Mouse (Mus musculus) neural tube, embryonic 12.5 days (tissue): ENCODE measurements at regions not wholly inside any gene's neighbourhood (a gene's known extent, or its start where the extent isn't known, plus 50 kb on each side); places are given as distances from the start of the nearest gene placed in this dataset.

Experiments
- ATAC-seq: fragments of 200-750 bp; cut with Nextera tagmentation; 2 replicates; pipeline ENCODE4 v1.8.0; 2017; ENCODE audit warnings: low read depth, mild to moderate bottlenecking, moderate TSS enrichment, moderate library complexity; ENCODE audit not compliant: low FRiP score
- H3K27ac ChIP-seq: fragments of 300-500 bp; sonication (generic); 2 replicates; pipeline ENCODE4 v1.5.1; 2016
- H3K27me3 ChIP-seq: fragments of 300-500 bp; sonication (generic); replicated peaks from 2 replicates; pipeline ENCODE4 v1.6.1; 2016; ENCODE audit warnings: mild to moderate bottlenecking
- H3K36me3 ChIP-seq: fragments of 300-500 bp; sonication (generic); 2 replicates; pipeline ENCODE4 v1.6.1; 2016; ENCODE audit warnings: mild to moderate bottlenecking
- H3K4me1 ChIP-seq: fragments of 300-500 bp; sonication (generic); 2 replicates; pipeline ENCODE4 v1.6.1; 2016
- H3K4me2 ChIP-seq: fragments of 300-500 bp; sonication (generic); replicated peaks from 2 replicates; pipeline ENCODE4 v1.6.1; 2016; ENCODE audit warnings: mild to moderate bottlenecking
- H3K4me3 ChIP-seq: fragments of 300-500 bp; sonication (generic); 2 replicates; pipeline ENCODE4 v1.5.1; 2016
- H3K9ac ChIP-seq: fragments of 300-500 bp; sonication (generic); 2 replicates; pipeline ENCODE4 v1.6.1; 2016; ENCODE audit warnings: mild to moderate bottlenecking
- H3K9me3 ChIP-seq: fragments of 300-500 bp; sonication (generic); 2 replicates; pipeline ENCODE4 v1.6.1; 2016; ENCODE audit warnings: mild to moderate bottlenecking
- WGBS: fragments of 180-500 bp; shearing (Covaris S2); methylation state at CpG from one replicate; pipeline ENCODE4 v1.1.7; 2016; 5-methylcytosine and 5-hydroxymethylcytosine counted together

DNA sequence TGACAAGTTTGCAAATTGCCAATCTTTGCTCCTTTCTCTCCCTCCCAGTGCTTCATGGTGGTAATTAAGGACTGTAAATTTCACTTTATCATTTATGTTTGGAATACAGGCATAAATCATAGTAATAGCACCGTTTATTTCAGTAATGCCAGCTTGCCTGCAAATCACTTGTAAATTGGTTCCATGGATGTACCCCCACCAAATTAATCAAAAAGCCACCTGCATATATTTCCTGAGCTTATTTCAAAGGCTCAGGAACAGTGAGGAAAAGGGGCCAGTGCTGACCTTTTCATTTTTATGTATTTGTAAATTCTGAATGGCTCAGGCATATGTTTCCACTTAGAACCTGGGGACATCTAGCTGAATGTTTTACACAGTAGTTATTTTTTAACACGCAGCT lies 115.0 kb downstream of the D3Ertd751e start:
- H3K9ac ChIP-seq = no peak overlapping the region
- WGBS = 73% methylated on average over 2 of the region's 2 CpGs
- H3K4me3 ChIP-seq = no peak overlapping the region
- H3K4me2 ChIP-seq = no peak overlapping the region
- H3K27me3 ChIP-seq = no peaks in the 10 kb centered on the region
- H3K4me1 ChIP-seq = no peaks in the 10 kb centered on the region
- no peaks in the 10 kb centered on the region for H3K36me3 ChIP-seq
- peak; percentile 29; the same call in 1 of the 2 replicates for ATAC-seq
- H3K9me3 ChIP-seq = 0 out of 2 replicates have a peak, but pooled peaks cover 3% of the 10 kb centered on the region
- H3K27ac ChIP-seq = no peak overlapping the region

DNA sequence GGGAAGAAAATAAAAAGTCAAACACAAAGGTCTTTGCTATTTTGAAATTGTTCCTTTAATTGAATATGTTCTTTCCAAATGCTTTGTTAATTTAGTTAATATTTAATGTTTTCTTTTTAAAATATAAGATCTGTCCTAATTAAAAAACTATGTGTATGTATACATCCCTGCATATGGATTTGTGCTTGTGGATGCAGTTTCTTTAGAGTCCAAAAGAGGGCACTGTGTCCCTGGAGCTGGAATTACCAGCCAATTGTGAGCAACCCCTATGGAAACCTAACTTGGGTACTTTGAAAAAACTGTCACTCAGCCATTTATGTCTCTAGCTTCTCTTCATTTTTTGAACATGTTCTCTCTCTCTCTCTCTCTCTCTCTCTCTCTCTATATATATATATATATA lies 120.3 kb downstream of the D3Ertd751e start:
- no peak overlapping the region for H3K9ac ChIP-seq
- no peak for ATAC-seq
- no peak overlapping the region for H3K4me2 ChIP-seq
- no peak overlapping the region for H3K4me3 ChIP-seq
- 0 out of 2 replicates have a peak, but pooled peaks cover 3% of the 10 kb centered on the region for H3K9me3 ChIP-seq
- no peak overlapping the region for H3K27ac ChIP-seq
- no peaks in the 10 kb centered on the region for H3K27me3 ChIP-seq
- H3K36me3 ChIP-seq = no peaks in the 10 kb centered on the region
- H3K4me1 ChIP-seq = no peaks in the 10 kb centered on the region

DNA sequence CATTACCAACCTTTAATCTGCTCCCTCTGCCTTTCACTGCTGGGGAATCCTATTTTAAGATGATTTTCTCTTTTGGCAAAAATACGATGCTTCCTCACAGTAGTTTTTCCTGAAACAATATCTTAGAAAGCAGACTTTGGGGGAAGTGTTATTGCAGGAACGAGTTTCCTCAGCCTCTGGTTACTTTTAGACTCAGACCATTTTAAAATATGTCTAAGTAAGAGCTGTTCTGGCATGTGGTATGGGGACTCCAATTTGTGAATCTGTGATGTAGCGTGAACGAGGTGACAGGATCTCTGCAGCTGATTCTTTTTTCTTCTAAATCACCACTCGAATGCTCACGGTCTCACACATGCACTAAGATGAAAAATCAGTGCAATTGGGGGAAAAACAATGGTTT lies 166.5 kb downstream of the D3Ertd751e start:
- Histone ChIP-seq H3K27ac (no peak overlapping the region), H3K4me3 (no peak overlapping the region), H3K9me3 (no peaks in the 10 kb centered on the region), H3K4me2 (no peak overlapping the region), H3K4me1 (no peaks in the 10 kb centered on the region), H3K9ac (no peak overlapping the region), H3K36me3 (no peaks in the 10 kb centered on the region), H3K27me3 (no peaks in the 10 kb centered on the region)
- 83% methylated on average over 6 of the region's 6 CpGs for WGBS
- no peak for ATAC-seq

DNA sequence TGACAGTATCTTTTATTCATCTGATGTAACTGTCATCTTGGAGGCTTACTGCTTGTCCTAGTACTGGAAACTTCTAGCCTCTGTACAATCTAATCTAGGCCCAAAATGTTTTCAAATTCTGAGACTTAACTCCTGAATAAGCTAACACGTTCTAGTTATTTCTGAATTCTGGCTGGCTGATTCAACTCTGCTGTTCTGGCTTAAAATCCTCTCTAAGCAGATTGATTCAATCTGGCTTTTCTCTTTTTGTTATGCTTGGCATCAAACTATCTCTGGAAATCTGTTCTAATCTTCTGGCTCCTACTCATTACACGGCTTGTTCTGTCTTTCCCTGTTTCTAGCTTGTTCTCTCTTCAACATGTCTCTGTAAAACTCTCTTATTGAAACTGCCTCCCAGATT lies 170.8 kb downstream of the D3Ertd751e start:
- Histone ChIP-seq H3K4me1 (no peaks in the 10 kb centered on the region), H3K4me2 (no peak overlapping the region), H3K27ac (no peak overlapping the region), H3K9ac (no peak overlapping the region), H3K27me3 (no peaks in the 10 kb centered on the region), H3K36me3 (no peaks in the 10 kb centered on the region), H3K4me3 (no peak overlapping the region), H3K9me3 (no peaks in the 10 kb centered on the region)
- no peak for ATAC-seq
- 90% methylated on average over 2 of the region's 2 CpGs for WGBS

DNA sequence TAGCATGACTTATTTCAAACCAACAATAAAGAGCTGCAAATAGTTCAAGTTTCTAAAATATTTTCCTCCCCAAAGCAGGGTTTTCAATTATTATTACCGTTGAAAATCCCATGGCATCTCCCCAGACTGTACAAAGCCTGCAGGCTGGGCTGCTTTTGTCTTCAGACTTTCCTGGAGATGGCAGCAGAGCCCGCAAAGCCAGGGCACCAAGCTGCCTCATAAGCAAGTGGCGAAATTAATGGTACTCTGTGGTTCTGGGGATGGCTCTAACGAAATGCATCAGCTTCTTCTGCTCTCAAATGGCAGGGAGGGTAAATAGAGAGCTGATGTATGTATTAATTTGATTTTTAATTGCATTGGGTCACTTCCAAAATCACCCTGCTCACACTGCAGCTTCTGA lies 197.4 kb downstream of the D3Ertd751e start:
- Histone ChIP-seq H3K27ac (no peak overlapping the region), H3K27me3 (no peaks in the 10 kb centered on the region), H3K36me3 (no peaks in the 10 kb centered on the region), H3K4me2 (no peak overlapping the region), H3K4me3 (no peak overlapping the region), H3K9me3 (no peaks in the 10 kb centered on the region), H3K9ac (no peak overlapping the region), H3K4me1 (peaks cover 4% of the 10 kb centered on the region; the same call in 1 of the 2 replicates)
- 54% methylated on average over 4 of the region's 4 CpGs for WGBS
- ATAC-seq = no peak

DNA sequence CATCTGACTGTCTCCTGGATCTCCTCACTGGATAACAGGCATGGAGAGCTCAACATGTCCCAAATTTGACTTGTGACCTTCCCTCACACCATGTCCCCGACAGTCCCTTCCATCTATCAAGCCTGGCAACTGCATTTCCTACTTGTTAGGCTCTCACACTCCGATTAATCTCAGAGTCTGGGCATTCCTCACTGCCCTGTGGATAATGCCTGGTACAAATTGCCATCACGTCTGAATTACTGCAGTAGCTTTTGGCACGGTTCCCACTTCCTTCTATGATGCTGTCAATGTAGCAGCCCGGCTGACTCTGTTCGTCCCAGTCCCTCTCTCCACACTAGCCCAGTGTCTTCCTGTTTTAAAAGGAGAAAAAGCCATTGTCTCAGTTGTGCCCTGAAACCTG lies 200.6 kb downstream of the D3Ertd751e start:
- Histone ChIP-seq H3K27me3 (no peaks in the 10 kb centered on the region), H3K27ac (no peak overlapping the region), H3K4me2 (no peak overlapping the region), H3K36me3 (no peaks in the 10 kb centered on the region), H3K4me1 (peaks cover 4% of the 10 kb centered on the region; the same call in 1 of the 2 replicates), H3K9me3 (no peaks in the 10 kb centered on the region), H3K9ac (no peak overlapping the region), H3K4me3 (no peak overlapping the region)
- WGBS = 38% methylated on average over 6 of the region's 6 CpGs
- peak; percentile 45 for ATAC-seq

DNA sequence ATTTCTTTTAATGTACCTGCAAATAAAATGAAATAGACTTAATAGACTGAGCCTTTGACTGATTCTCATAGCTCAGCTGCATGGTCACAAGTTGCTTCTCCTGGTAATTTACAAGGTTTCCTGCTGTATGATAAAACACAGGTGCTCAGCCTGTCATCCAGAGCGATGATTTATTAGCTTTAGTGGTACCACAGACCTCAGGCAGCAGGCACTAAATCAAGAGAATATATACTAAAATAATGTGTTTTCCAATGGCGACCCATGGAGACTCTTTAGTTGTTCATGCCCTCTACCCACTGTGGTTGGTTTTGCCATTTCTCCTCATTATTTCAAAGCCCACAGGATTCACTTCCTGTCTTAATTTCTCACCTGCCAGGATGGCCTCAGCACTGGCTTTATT lies 207.0 kb downstream of the D3Ertd751e start:
- 78% methylated on average over 2 of the region's 2 CpGs for WGBS
- H3K36me3 ChIP-seq = no peaks in the 10 kb centered on the region
- H3K4me1 ChIP-seq = no peaks in the 10 kb centered on the region
- H3K9ac ChIP-seq = no peak overlapping the region
- no peak overlapping the region for H3K4me3 ChIP-seq
- H3K9me3 ChIP-seq = no peaks in the 10 kb centered on the region
- H3K27me3 ChIP-seq = no peaks in the 10 kb centered on the region
- no peak overlapping the region for H3K4me2 ChIP-seq
- ATAC-seq = no peak
- H3K27ac ChIP-seq = no peak overlapping the region

DNA sequence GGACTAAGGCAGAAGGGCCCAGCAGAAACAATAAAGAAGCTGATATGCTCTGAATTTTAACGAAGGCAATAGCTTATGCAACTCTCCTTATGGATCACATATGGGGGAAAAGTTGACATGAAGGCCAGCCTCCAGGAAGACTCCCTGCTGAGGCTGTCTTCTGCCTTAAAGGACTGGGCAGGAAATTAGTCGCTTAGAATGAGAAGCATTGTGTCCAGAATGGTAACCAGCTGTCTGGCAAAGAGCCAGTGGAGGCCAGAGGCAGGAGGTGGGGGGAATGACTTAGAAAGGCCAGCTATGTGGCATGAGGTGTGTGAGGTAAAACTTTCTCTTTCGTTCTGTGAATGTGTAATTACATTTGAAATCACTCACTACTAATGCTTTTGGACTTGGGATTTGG lies 215.0 kb downstream of the D3Ertd751e start:
- H3K4me1 ChIP-seq = peaks cover 3% of the 10 kb centered on the region; the same call in 1 of the 2 replicates
- H3K36me3 ChIP-seq = no peaks in the 10 kb centered on the region
- H3K9me3 ChIP-seq = no peaks in the 10 kb centered on the region
- WGBS = 35% methylated on average over 3 of the region's 3 CpGs
- no peak for ATAC-seq
- no peak overlapping the region for H3K9ac ChIP-seq
- no peak overlapping the region for H3K4me3 ChIP-seq
- H3K27me3 ChIP-seq = no peaks in the 10 kb centered on the region
- no peak overlapping the region for H3K4me2 ChIP-seq
- H3K27ac ChIP-seq = no peak overlapping the region

DNA sequence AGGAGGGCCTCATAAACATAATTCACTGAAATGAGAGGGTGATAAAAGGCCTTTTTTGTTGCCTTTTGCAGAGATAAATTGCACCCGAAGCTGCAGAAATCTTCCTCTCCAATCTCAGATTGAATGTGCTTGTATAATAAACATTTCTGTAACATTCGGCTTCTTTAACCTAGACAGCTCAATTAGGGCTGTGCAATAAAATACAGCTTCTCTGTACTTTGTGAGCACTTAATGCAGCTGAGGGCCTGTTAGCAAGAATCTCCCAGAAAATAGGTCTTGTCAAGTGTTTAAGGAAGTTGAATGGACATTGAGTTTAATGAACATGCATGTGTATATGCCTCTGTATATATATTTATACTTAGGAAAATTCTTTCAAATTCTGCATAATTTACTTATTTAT lies 217.8 kb downstream of the D3Ertd751e start:
- Histone ChIP-seq H3K27ac (no peak overlapping the region), H3K9me3 (no peaks in the 10 kb centered on the region), H3K4me3 (no peak overlapping the region), H3K9ac (no peak overlapping the region), H3K4me2 (no peak overlapping the region), H3K27me3 (no peaks in the 10 kb centered on the region), H3K36me3 (no peaks in the 10 kb centered on the region), H3K4me1 (peaks cover 3% of the 10 kb centered on the region; the same call in 1 of the 2 replicates)
- WGBS = 52% methylated on average over 2 of the region's 2 CpGs
- no peak for ATAC-seq

DNA sequence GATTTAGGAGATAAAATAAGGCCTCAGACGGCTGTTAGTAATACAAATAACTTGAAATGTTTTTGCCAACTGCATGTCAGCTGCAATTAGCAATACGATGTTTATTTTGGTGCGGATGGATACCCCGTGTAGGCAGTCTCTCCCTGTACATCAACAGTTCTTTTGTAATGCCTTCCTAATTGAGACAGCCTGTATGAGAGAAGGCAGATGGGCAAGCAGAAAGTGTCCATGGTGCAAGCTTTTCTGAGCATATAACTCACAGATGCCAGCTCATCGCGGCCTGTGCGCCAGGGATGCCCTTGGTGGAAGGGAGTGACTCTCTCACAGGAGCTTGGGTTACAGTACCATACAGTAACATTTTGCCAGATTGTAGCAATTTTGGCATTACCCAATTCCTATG lies 220.5 kb downstream of the D3Ertd751e start:
- no peak for ATAC-seq
- 85% methylated on average over 7 of the region's 7 CpGs for WGBS
- H3K36me3 ChIP-seq = no peaks in the 10 kb centered on the region
- H3K4me1 ChIP-seq = no peaks in the 10 kb centered on the region
- no peak overlapping the region for H3K27ac ChIP-seq
- H3K9ac ChIP-seq = no peak overlapping the region
- no peak overlapping the region for H3K4me2 ChIP-seq
- no peaks in the 10 kb centered on the region for H3K27me3 ChIP-seq
- no peaks in the 10 kb centered on the region for H3K9me3 ChIP-seq
- H3K4me3 ChIP-seq = no peak overlapping the region

DNA sequence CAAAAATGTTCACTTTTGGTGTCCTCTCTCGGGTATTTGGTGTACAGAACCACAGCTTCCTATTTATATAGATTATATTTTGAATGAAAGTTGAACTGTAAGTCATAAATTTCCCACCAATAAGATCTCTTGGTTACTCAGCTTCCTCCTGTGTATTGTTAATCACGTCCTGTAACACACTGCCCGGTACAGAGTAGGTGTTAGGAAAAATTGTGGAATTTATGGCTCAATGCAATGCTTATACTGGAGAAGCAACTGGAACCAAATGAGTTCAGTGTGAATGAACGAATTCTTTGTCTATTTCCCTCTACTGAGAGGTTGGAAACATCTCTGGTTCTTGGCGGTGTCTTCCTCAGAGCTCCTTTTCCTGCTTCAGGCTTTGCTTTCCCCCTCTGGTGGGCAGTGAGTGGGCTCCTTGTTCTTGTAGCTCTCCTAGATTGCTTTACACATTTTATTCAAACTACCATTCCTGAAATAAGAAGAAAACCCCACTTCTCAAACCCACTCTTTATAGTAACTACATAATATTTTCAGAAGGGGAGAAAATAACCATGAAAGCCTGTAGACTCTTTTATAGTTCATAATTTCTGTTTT lies 264.4 kb downstream of the D3Ertd751e start:
- Histone ChIP-seq H3K9ac (no peak overlapping the region), H3K4me3 (no peak overlapping the region), H3K4me1 (no peaks in the 10 kb centered on the region), H3K4me2 (no peak overlapping the region), H3K9me3 (no peaks in the 10 kb centered on the region), H3K36me3 (no peaks in the 10 kb centered on the region), H3K27me3 (no peaks in the 10 kb centered on the region), H3K27ac (no peak overlapping the region)
- no peak for ATAC-seq
- 71% methylated on average over 5 of the region's 5 CpGs for WGBS

DNA sequence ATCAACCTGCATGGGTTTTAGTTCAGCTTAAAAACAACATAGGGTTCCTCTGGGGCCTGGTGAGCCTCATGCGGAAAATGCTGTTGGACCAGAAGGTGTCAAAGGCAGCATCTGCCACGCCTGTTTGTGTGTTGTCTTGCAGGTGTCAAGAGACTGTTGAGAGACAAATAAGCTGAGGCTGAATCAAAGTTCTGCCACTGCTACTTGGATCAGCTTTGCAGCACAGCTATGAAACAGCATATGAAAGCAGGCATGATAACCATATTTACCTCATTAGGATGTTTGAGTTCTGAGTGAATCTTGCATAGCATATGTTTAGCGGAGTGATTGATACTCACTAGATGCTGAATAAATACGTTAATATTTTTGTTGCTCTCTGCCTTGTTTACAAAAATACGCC lies 280.8 kb downstream of the D3Ertd751e start:
- Histone ChIP-seq H3K27ac (no peak overlapping the region), H3K4me1 (no peaks in the 10 kb centered on the region), H3K36me3 (no peaks in the 10 kb centered on the region), H3K4me2 (no peak overlapping the region), H3K27me3 (no peaks in the 10 kb centered on the region), H3K9me3 (0 out of 2 replicates have a peak, but pooled peaks cover 3% of the 10 kb centered on the region), H3K4me3 (no peak overlapping the region), H3K9ac (no peak overlapping the region)
- 88% methylated on average over 5 of the region's 5 CpGs for WGBS
- ATAC-seq = no peak

DNA sequence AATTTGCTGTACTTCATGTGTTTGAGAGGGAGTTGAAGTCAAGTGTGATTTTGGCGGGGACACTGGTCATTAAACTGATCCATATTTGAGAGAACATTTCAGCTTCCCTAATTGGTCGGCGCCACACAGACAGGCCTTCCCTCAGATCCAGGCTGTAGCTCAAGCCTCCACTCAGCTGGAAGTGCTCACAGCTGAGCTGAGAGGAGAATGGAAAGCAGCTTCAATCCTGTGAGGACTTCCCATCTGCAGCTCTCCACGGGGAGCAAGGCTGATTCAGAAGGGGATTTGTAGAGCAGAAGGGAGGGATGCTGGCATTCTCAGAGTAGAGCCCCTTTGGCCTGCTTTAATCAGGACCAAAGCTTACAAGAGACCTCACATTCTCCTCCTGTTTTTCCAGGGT lies 297.2 kb downstream of the D3Ertd751e start:
- no peak for ATAC-seq
- Histone ChIP-seq H3K4me1 (no peaks in the 10 kb centered on the region), H3K9ac (no peak overlapping the region), H3K4me3 (no peak overlapping the region), H3K27me3 (no peaks in the 10 kb centered on the region), H3K36me3 (no peaks in the 10 kb centered on the region), H3K27ac (no peak overlapping the region), H3K4me2 (no peak overlapping the region), H3K9me3 (no peaks in the 10 kb centered on the region)
- WGBS = 42% methylated on average over 4 of the region's 4 CpGs
